Mouse (Mus musculus) frontal cortex, postnatal 14 days (tissue): ENCODE data around the gene Sgms1.

Source experiments
- DNase-seq, 2 experiments: peaks; one replicate each; pipeline ENCODE4 v3.0.0; 2022; ENCODE audit warnings: low spot score in 2 of 2

The Sgms1 gene

GRCm38 (mm10) chr19:32383738-32384137 lies 5.8 kb downstream of the Sgms1 start:
- DNase-seq, result no peak

- no peak for DNase-seq
Measured at GRCm38 (mm10) chr19:32381511-32381961, 8.0 kb downstream of the Sgms1 start.

GRCm38 (mm10) chr19:32380748-32381147 lies 8.8 kb downstream of the Sgms1 start:
- no peak for DNase-seq

GRCm38 (mm10) chr19:32379239-32379920 lies 10.1 kb downstream of the Sgms1 start:
- no peak for DNase-seq

GRCm38 (mm10) chr19:32378581-32378980 lies 10.9 kb downstream of the Sgms1 start:
- no peak for DNase-seq

GRCm38 (mm10) chr19:32377701-32378325 lies 11.7 kb downstream of the Sgms1 start:
- no peak for DNase-seq

GRCm38 (mm10) chr19:32376886-32377535 lies 12.5 kb downstream of the Sgms1 start:
- no peak for DNase-seq

GRCm38 (mm10) chr19:32376054-32376453 lies 13.5 kb downstream of the Sgms1 start:
- DNase-seq, result no peak

GRCm38 (mm10) chr19:32375473-32375985 lies 14.0 kb downstream of the Sgms1 start:
- DNase-seq, result no peak

GRCm38 (mm10) chr19:32374751-32375150 lies 14.8 kb downstream of the Sgms1 start:
- DNase-seq, result no peak

- no peak for DNase-seq
Measured at GRCm38 (mm10) chr19:32373865-32374655, 15.5 kb downstream of the Sgms1 start.

- DNase-seq, result no peak
Measured at GRCm38 (mm10) chr19:32372373-32372772, 17.1 kb downstream of the Sgms1 start.

- DNase-seq, result no peak
Measured at GRCm38 (mm10) chr19:32367333-32367732, 22.2 kb downstream of the Sgms1 start.

- no peak for DNase-seq
Measured at GRCm38 (mm10) chr19:32366406-32366805, 23.1 kb downstream of the Sgms1 start.

GRCm38 (mm10) chr19:32365111-32365510 lies 24.4 kb downstream of the Sgms1 start:
- DNase-seq, result peak; percentile 59 to 66

- no peak for DNase-seq
Measured at GRCm38 (mm10) chr19:32363587-32363986, 25.9 kb downstream of the Sgms1 start.

- no peak for DNase-seq
Measured at GRCm38 (mm10) chr19:32362520-32362919, 27.0 kb downstream of the Sgms1 start.

- no peak for DNase-seq
Measured at GRCm38 (mm10) chr19:32360989-32361698, 28.4 kb downstream of the Sgms1 start.

- DNase-seq, result no peak
Measured at GRCm38 (mm10) chr19:32360546-32360945, 29.0 kb downstream of the Sgms1 start.

GRCm38 (mm10) chr19:32358699-32359517 lies 30.6 kb downstream of the Sgms1 start:
- DNase-seq, result no peak
